Comparison of ENCODE assay signal across 12 mouse cellular contexts in the genomic region with DNA sequence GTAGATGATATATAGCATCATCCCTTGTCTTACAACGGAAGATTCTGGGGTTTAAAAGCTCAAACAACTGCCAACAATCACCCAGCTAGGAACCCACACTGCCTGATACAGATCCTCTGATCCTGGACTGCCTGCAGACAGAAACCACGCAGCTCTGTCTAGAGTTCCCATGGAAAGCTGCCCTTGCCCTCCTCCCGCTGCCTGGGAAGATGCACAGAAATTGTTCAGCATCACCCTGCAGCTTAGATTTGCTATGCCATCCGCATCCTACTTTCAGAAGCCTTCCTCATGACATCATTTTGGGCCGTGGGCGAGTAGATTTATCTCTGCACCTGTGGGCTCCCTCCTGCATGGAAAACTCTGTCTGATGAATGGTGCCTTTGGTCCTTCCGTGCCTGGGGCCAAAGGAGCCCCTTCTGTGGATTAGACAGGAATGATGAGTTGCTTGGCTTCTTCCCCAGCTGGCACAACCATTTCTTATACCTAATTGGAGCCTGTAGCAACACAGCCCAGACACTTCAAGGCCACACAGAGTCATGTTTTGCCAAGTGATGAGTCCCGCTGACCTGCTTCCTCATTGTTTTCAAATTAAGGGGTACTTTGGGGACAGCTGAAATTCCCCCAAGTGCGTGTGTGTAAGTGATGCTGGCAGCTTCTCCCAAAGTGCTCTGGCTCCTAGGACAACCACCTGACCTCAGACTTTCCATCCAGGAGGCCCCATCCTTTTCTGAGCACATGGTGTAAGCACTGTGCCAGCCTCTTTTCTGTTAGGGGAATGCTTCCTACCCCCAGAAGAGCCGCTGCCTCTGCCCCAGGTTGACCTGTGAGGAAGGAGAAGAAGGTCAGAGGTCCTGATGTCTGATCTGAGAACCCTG.
DNase-seq lines count a peak whose midpoint lies in the region; ATAC-seq lines count a peak whose summit lies in the region.
"Had no signal": no experiment of that assay in that cellular context is flagged by ENCODE, and none has a peak within 500 bp of the region (broad histone marks: within the 10 kb centered on the region; RNA-seq: fewer than 3 reads in every experiment).

No protein-coding gene starts in this region.

- intact Hi-C loops in heart, postnatal 36 days (cut with DNase I) = no loop called here

- H3K4me1 ChIP-seq in midbrain, embryonic 14.5 days (ENCODE audit: control insufficient read depth, insufficient read depth, low read length) = no peaks in the 10 kb centered on the region
- H3K4me1 ChIP-seq in midbrain, embryonic 11.5 days (ENCODE audit: control insufficient read depth, insufficient read depth, low read length) = no peaks in the 10 kb centered on the region
- H3K4me1 ChIP-seq in hindbrain, embryonic 14.5 days (replicated peaks; ENCODE audit: control insufficient read depth, insufficient read depth, low read length) = peaks cover 18% of the 10 kb centered on the region
- H3K4me1 ChIP-seq in neural tube, embryonic 14.5 days (ENCODE audit: control insufficient read depth, insufficient read depth, low read length) = no peaks in the 10 kb centered on the region
- H3K4me1 ChIP-seq: limb, embryonic 12.5 days had no signal

- no peak overlapping the region for H3K9ac ChIP-seq in midbrain, embryonic 14.5 days (replicated peaks; ENCODE audit: low read length)
- no peak overlapping the region for H3K9ac ChIP-seq in midbrain, embryonic 11.5 days (ENCODE audit: low read length)
- no peak overlapping the region for H3K9ac ChIP-seq in hindbrain, embryonic 14.5 days
- no peak overlapping the region for H3K9ac ChIP-seq in neural tube, embryonic 14.5 days (replicated peaks; ENCODE audit: low read depth, low read length)
- H3K9ac ChIP-seq: limb, embryonic 12.5 days had no signal

- 80% methylated on average over 10 of the region's 10 CpGs for WGBS in midbrain, embryonic 14.5 days
- 85% methylated on average over 10 of the region's 10 CpGs for WGBS in midbrain, embryonic 11.5 days
- 59% methylated on average over 10 of the region's 10 CpGs for WGBS in hindbrain, embryonic 14.5 days
- 36% methylated on average over 10 of the region's 10 CpGs for WGBS in neural tube, embryonic 14.5 days

- H3K36me3 ChIP-seq in midbrain, embryonic 14.5 days (ENCODE audit: control insufficient read depth, insufficient read depth, low read length) = no peaks in the 10 kb centered on the region
- no peaks in the 10 kb centered on the region for H3K36me3 ChIP-seq in midbrain, embryonic 11.5 days (ENCODE audit: control insufficient read depth, insufficient read depth, low read length)
- no peaks in the 10 kb centered on the region for H3K36me3 ChIP-seq in hindbrain, embryonic 14.5 days (replicated peaks; ENCODE audit: control insufficient read depth, insufficient read depth)
- H3K36me3 ChIP-seq in neural tube, embryonic 14.5 days (ENCODE audit: control insufficient read depth, insufficient read depth, low read length) = no peaks in the 10 kb centered on the region
- H3K36me3 ChIP-seq: heart, embryonic 10.5 days; limb, embryonic 12.5 days had no signal

- H3K27ac ChIP-seq in midbrain, embryonic 14.5 days (replicated peaks; ENCODE audit: low read depth, low read length) = no peak overlapping the region
- no peak overlapping the region for H3K27ac ChIP-seq in midbrain, embryonic 11.5 days (ENCODE audit: low read depth, low read length)
- H3K27ac ChIP-seq in hindbrain, embryonic 14.5 days = 0 out of 2 replicates have a peak overlapping the region, but pooled peaks have one; percentile 26
- 0 out of 2 replicates have a peak overlapping the region, but pooled peaks have one; percentile 44 for H3K27ac ChIP-seq in neural tube, embryonic 14.5 days (ENCODE audit: low read depth, low read length)
- H3K27ac ChIP-seq: heart, embryonic 10.5 days; kidney, postnatal 0 days; limb, embryonic 12.5 days had no signal

- peak; percentile 28 for DNase-seq in midbrain, embryonic 14.5 days
- DNase-seq in midbrain, embryonic 11.5 days (ENCODE audit: low spot score, missing footprints) = no peak
- peak; percentile 9 for DNase-seq in adrenal gland, postnatal 25 days
- peak; percentile 44 for DNase-seq in hindbrain, embryonic 14.5 days (ENCODE audit: low spot score)
- DNase-seq in heart, postnatal 36 days = no peak
- DNase-seq: lung, adult 2 months had no signal

- no peak overlapping the region for H3K4me3 ChIP-seq in midbrain, embryonic 14.5 days (replicated peaks; ENCODE audit: low read depth, low read length)
- no peak overlapping the region for H3K4me3 ChIP-seq in midbrain, embryonic 11.5 days (ENCODE audit: low read depth, low read length)
- H3K4me3 ChIP-seq in hindbrain, embryonic 14.5 days (replicated peaks; ENCODE audit: low read length) = no peak overlapping the region
- H3K4me3 ChIP-seq in neural tube, embryonic 14.5 days (ENCODE audit: low read depth, low read length) = no peak overlapping the region
- H3K4me3 ChIP-seq: heart, embryonic 10.5 days; limb, embryonic 12.5 days had no signal

- no peaks in the 10 kb centered on the region for H3K27me3 ChIP-seq in midbrain, embryonic 14.5 days (ENCODE audit: control insufficient read depth, insufficient read depth, low read length)
- no peaks in the 10 kb centered on the region for H3K27me3 ChIP-seq in midbrain, embryonic 11.5 days (ENCODE audit: control insufficient read depth, insufficient read depth, low read length)
- H3K27me3 ChIP-seq in hindbrain, embryonic 14.5 days (ENCODE audit: control insufficient read depth, insufficient read depth, low read length) = no peaks in the 10 kb centered on the region
- no peaks in the 10 kb centered on the region for H3K27me3 ChIP-seq in neural tube, embryonic 14.5 days (ENCODE audit: control insufficient read depth, insufficient read depth, low read length)
- H3K27me3 ChIP-seq: CH12.LX; limb, embryonic 12.5 days had no signal

- H3K4me2 ChIP-seq in midbrain, embryonic 14.5 days (ENCODE audit: low read length) = no peak overlapping the region
- no peak overlapping the region for H3K4me2 ChIP-seq in midbrain, embryonic 11.5 days
- no peak overlapping the region for H3K4me2 ChIP-seq in hindbrain, embryonic 14.5 days (replicated peaks)
- H3K4me2 ChIP-seq in neural tube, embryonic 14.5 days (ENCODE audit: low read depth, low read length) = no peak overlapping the region
- H3K4me2 ChIP-seq: limb, embryonic 12.5 days had no signal

- 0 out of 2 replicates have a peak, but pooled peaks have one; percentile 24 for ATAC-seq in midbrain, embryonic 14.5 days (ENCODE audit: low FRiP score, low TSS enrichment)
- ATAC-seq in midbrain, embryonic 11.5 days (ENCODE audit: low FRiP score) = no peak; the same call in 1 of the 2 replicates
- ATAC-seq in hindbrain, embryonic 14.5 days (ENCODE audit: low FRiP score) = peak; percentile 83
- ATAC-seq in neural tube, embryonic 14.5 days (ENCODE audit: low read depth) = peak; percentile 89
- no peak for ATAC-seq in granulocyte monocyte progenitor cell, adult 5-6 weeks (replicated peaks; ENCODE audit: poor library complexity, severe bottlenecking)

- no peaks in the 10 kb centered on the region for H3K9me3 ChIP-seq in midbrain, embryonic 14.5 days (ENCODE audit: control insufficient read depth, low read length)
- no peaks in the 10 kb centered on the region for H3K9me3 ChIP-seq in midbrain, embryonic 11.5 days (ENCODE audit: control insufficient read depth, low read length)
- H3K9me3 ChIP-seq in hindbrain, embryonic 14.5 days (ENCODE audit: control insufficient read depth, low read length) = no peaks in the 10 kb centered on the region
- H3K9me3 ChIP-seq in neural tube, embryonic 14.5 days (ENCODE audit: control insufficient read depth, low read length) = no peaks in the 10 kb centered on the region
- H3K9me3 ChIP-seq: heart, embryonic 10.5 days; limb, embryonic 12.5 days had no signal

Comparison
In these comparisons a context has a peak if more than half of its experiments do, and no peak if none do; other contexts are left out.
1. ATAC-seq: peak in midbrain, embryonic 14.5 days (single experiment), hindbrain, embryonic 14.5 days (single experiment) and neural tube, embryonic 14.5 days (single experiment); none in midbrain, embryonic 11.5 days (single experiment) and granulocyte monocyte progenitor cell, adult 5-6 weeks (single experiment).
2. DNase-seq: peak in midbrain, embryonic 14.5 days (single experiment), adrenal gland, postnatal 25 days (single experiment) and hindbrain, embryonic 14.5 days (single experiment); none in midbrain, embryonic 11.5 days (single experiment) and heart, postnatal 36 days (0 of 2).
3. H3K27ac ChIP-seq: peak in hindbrain, embryonic 14.5 days (single experiment) and neural tube, embryonic 14.5 days (single experiment); none in midbrain, embryonic 14.5 days (single experiment) and midbrain, embryonic 11.5 days (single experiment).